Mouse (Mus musculus): Measurements from ENCODE around the gene H2-T22.

GRCm38 (mm10) chr17:36001121-36001897 lies 41.2 kb downstream of the H2-T22 start:
- no peak for TF ChIP-seq POLR2A (IDR thresholded peaks at IDR 0.05; ENCODE audit: insufficient read depth, low read depth, low read length)
- no peak for TF ChIP-seq CTCF (IDR thresholded peaks at IDR 0.05)
- TF ChIP-seq EP300 (IDR thresholded peaks at IDR 0.05; ENCODE audit: insufficient read depth, low read depth, low read length), result no peak
